Mouse (Mus musculus): ENCODE results near the gene Sept9. TPM values are rescaled to one million over a fixed set of nuclear protein-coding genes. Genes with fewer than 3 reads are reported as not detected.

The Sept9 gene
- polyA plus RNA-seq, 2 experiments, result 14.9 to 25.5 TPM

- 46% methylated on average over 9 of the region's 9 CpGs for WGBS (ENCODE audit: insufficient replicate concordance)
Measured at GRCm38 (mm10) chr11:117263096-117263808, 63.8 kb downstream of the Sept9 start.

GRCm38 (mm10) chr11:117264162-117265021 lies 64.9 kb downstream of the Sept9 start:
- TF ChIP-seq CTCF (IDR thresholded peaks at IDR 0.05; ENCODE audit: low read depth), result no peak
- no peak for TF ChIP-seq EP300 (IDR thresholded peaks at IDR 0.05; ENCODE audit: low read depth)
- H3K36me3 ChIP-seq (replicated peaks; ENCODE audit: control insufficient read depth, insufficient read depth, low read depth), result no peaks in the 10 kb centered on the region
- H3K4me1 ChIP-seq (replicated peaks; ENCODE audit: control insufficient read depth in 2 of 2, insufficient read depth in 2 of 2, low read length in 1 of 2), result peaks cover 0 to 4% of the 10 kb centered on the region in 2 experiments; a peak in 1 of 4 replicates
- no peak overlapping the region for H3K27ac ChIP-seq
- H3K9me3 ChIP-seq (ENCODE audit: control insufficient read depth, low read length), result no peaks in the 10 kb centered on the region
- no peak overlapping the region for H3K4me3 ChIP-seq (ENCODE audit: insufficient read depth in 1 of 2, low read depth in 2 of 2, low read length in 2 of 2)
- H3K4me2 ChIP-seq (ENCODE audit: low read depth), result no peak overlapping the region
- no peak overlapping the region for H3K9ac ChIP-seq (replicated peaks)
- ATAC-seq (ENCODE audit: insufficient read depth), result no peak
- H3K27me3 ChIP-seq (ENCODE audit: control insufficient read depth, insufficient read depth, low read length), result peaks cover 16% of the 10 kb centered on the region
- WGBS (ENCODE audit: insufficient replicate concordance), result 68% methylated on average over 13 of the region's 13 CpGs
- no peak for DNase-seq (ENCODE audit: low read depth in 3 of 3, low spot score in 3 of 3)

More at GRCm38 (mm10) chr11:117263096-117263808, 63.8 kb downstream of the Sept9 start:
- DNase-seq (ENCODE audit: low read depth in 3 of 3, low spot score in 3 of 3), result no peak
- ATAC-seq (ENCODE audit: insufficient read depth), result no peak
- Histone ChIP-seq H3K27me3 (ENCODE audit: control insufficient read depth, insufficient read depth, low read length) (peaks cover 16% of the 10 kb centered on the region), H3K9me3 (ENCODE audit: control insufficient read depth, low read length) (no peaks in the 10 kb centered on the region), H3K36me3 (replicated peaks; ENCODE audit: control insufficient read depth, insufficient read depth, low read depth) (no peaks in the 10 kb centered on the region), H3K9ac (replicated peaks) (no peak overlapping the region), H3K27ac (no peak overlapping the region), H3K4me2 (ENCODE audit: low read depth) (no peak overlapping the region), H3K4me1 (replicated peaks; ENCODE audit: control insufficient read depth in 2 of 2, insufficient read depth in 2 of 2, low read length in 1 of 2) (peaks cover 0 to 6% of the 10 kb centered on the region in 2 experiments; a peak in 2 of 4 replicates), H3K4me3 (ENCODE audit: insufficient read depth in 1 of 2, low read depth in 2 of 2, low read length in 2 of 2) (no peak overlapping the region)
- TF ChIP-seq CTCF (IDR thresholded peaks at IDR 0.05; ENCODE audit: low read depth) (no peak), EP300 (IDR thresholded peaks at IDR 0.05; ENCODE audit: low read depth) (no peak)

GRCm38 (mm10) chr11:117265270-117265980 lies 66.0 kb downstream of the Sept9 start:
- no peaks in the 10 kb centered on the region for H3K36me3 ChIP-seq (replicated peaks; ENCODE audit: control insufficient read depth, insufficient read depth, low read depth)
- ATAC-seq (ENCODE audit: insufficient read depth), result peak; percentile 58
- peak overlapping the region; percentile 46 for H3K4me2 ChIP-seq (ENCODE audit: low read depth)
- no peak overlapping the region for H3K9ac ChIP-seq (replicated peaks)
- peaks cover 16% of the 10 kb centered on the region for H3K27me3 ChIP-seq (ENCODE audit: control insufficient read depth, insufficient read depth, low read length)
- peak overlapping the region; percentile 40 to 51 for H3K4me3 ChIP-seq (ENCODE audit: insufficient read depth in 1 of 2, low read depth in 2 of 2, low read length in 2 of 2)
- H3K27ac ChIP-seq, result no peak overlapping the region
- H3K9me3 ChIP-seq (ENCODE audit: control insufficient read depth, low read length), result no peaks in the 10 kb centered on the region
- TF ChIP-seq EP300 (IDR thresholded peaks at IDR 0.05; ENCODE audit: low read depth) (no peak), CTCF (IDR thresholded peaks at IDR 0.05; ENCODE audit: low read depth) (peak; percentile 18)
- no peak for DNase-seq (ENCODE audit: low read depth in 3 of 3, low spot score in 3 of 3)
- 4% methylated on average over 18 of the region's 18 CpGs for WGBS (ENCODE audit: insufficient replicate concordance)
- peaks cover 0 to 4% of the 10 kb centered on the region in 2 experiments; a peak in 1 of 4 replicates for H3K4me1 ChIP-seq (replicated peaks; ENCODE audit: control insufficient read depth in 2 of 2, insufficient read depth in 2 of 2, low read length in 1 of 2)

GRCm38 (mm10) chr11:117265981-117266905 lies 66.8 kb downstream of the Sept9 start:
- TF ChIP-seq EP300 (IDR thresholded peaks at IDR 0.05; ENCODE audit: low read depth), result no peak
- peak in 1 of 3 experiments; percentile 17 for DNase-seq (ENCODE audit: low read depth in 3 of 3, low spot score in 3 of 3)
- Histone ChIP-seq H3K4me2 (ENCODE audit: low read depth) (peak overlapping the region; percentile 46), H3K27me3 (ENCODE audit: control insufficient read depth, insufficient read depth, low read length) (peaks cover 16% of the 10 kb centered on the region), H3K9ac (replicated peaks) (no peak overlapping the region), H3K27ac (no peak overlapping the region), H3K4me1 (replicated peaks; ENCODE audit: control insufficient read depth in 2 of 2, insufficient read depth in 2 of 2, low read length in 1 of 2) (peaks cover 0 to 4% of the 10 kb centered on the region in 2 experiments; a peak in 1 of 4 replicates), H3K36me3 (replicated peaks; ENCODE audit: control insufficient read depth, insufficient read depth, low read depth) (no peaks in the 10 kb centered on the region), H3K9me3 (ENCODE audit: control insufficient read depth, low read length) (no peaks in the 10 kb centered on the region), H3K4me3 (ENCODE audit: insufficient read depth in 1 of 2, low read depth in 2 of 2, low read length in 2 of 2) (peak overlapping the region; percentile 51 to 54)
- WGBS (ENCODE audit: insufficient replicate concordance), result 1% methylated on average over 64 of the region's 69 CpGs
- peak; percentile 70 for ATAC-seq (ENCODE audit: insufficient read depth)
